Mouse (Mus musculus) bone marrow macrophage, adult 2 months (primary cell): ENCODE measurements around the gene Slc39a1. TPM values are rescaled to one million over a fixed set of nuclear protein-coding genes. Genes with fewer than 3 reads are reported as not detected.

Experiments
- H3K27ac ChIP-seq: 2 replicates; pipeline ENCODE4 v1.5.1; 2012; ENCODE audit warnings: low read depth, low read length; ENCODE audit not compliant: insufficient read depth
- H3K4me1 ChIP-seq: 2 replicates; pipeline ENCODE4 v1.6.1; 2012; ENCODE audit warnings: low read length; ENCODE audit not compliant: control insufficient read depth, insufficient read depth
- H3K4me3 ChIP-seq: 2 replicates; pipeline ENCODE4 v1.5.1; 2012; ENCODE audit warnings: mild to moderate bottlenecking, low read length, moderate library complexity; ENCODE audit not compliant: insufficient read depth
- CTCF ChIP-seq: IDR thresholded peaks from 2 replicates; pipeline ENCODE4 v1.5.1; 2012; ENCODE audit warnings: low read depth, mild to moderate bottlenecking, low read length, moderate library complexity
- POLR2A ChIP-seq: IDR thresholded peaks from 2 replicates; pipeline ENCODE4 v1.6.1; 2012; ENCODE audit warnings: mild to moderate bottlenecking, low read depth, low read length, borderline replicate concordance
- polyA plus RNA-seq: library from polyadenylated mRNA; stranded (reverse); fragments of >200 nt; gene quantifications from 2 replicates; pipeline ENCODE4 v1.2.4, GENCODE M21; 2012; ENCODE audit not compliant: missing spikeins, insufficient read depth, insufficient read length

Slc39a1 gene
- polyA plus RNA-seq, 1 experiment: 155 TPM

DNA sequence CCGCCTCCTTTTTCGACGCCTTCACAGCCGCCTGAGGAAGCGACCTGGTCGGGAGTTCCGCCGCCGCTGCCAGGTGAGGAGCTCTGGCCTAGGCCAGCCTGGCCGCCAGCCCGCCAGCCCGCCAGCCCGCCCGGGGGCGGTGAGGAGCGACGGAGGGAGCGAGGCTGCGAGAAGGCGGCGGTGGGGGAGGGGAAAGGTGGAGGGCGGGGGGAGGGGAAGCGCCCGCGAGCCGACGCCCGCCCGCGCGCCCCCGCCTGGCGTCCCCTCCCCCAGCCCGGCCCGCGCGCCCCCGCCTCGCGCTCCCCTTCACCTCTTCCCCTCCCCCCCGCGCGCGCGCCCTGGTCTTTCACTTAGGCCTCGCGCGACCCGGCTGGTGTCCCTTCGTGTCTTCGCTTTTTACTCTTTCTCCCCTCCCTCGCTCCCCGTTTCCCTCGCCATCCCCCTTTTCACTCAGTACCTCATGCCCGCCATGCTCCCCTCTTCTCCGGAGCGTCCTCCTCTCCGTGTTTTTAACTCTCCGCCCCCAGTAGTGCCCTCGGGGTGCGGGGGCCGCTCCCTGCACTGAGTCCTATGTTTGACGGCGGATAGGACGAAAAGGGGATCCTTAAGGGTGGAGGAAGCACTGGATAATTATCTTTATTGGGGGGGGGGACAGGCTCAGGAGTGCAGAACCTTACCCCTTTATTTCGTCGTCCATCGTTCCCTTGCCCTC is 45.5 kb downstream of the Slc39a1 start:
- peaks cover 26% of the 10 kb centered on the region for H3K4me1 ChIP-seq
- peak overlapping the region; percentile 80 for H3K4me3 ChIP-seq
- TF ChIP-seq POLR2A: no peak
- peak overlapping the region; percentile 76 for H3K27ac ChIP-seq

DNA sequence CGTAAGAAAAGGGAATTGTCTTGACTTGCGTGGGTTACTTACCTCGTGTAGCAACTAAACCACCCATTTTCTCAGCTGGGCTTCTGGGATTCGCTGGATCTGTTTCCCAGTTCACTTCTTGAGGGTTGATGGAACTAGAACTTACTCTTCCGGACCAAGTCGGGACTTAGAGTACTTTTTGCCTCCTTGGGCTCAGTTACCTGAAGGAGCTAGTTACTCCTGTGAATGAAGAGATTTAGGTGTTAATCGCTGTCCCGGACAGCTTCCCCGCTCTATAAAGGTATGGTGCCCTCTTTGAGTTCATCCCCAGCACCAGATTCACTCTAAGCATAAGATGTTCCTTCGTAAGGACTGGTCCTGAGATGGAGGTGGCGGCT is 46.1 kb downstream of the Slc39a1 start:
- Histone ChIP-seq H3K4me1 (peaks cover 26% of the 10 kb centered on the region), H3K27ac (peak overlapping the region; percentile 59), H3K4me3 (peak overlapping the region; percentile 80)
- TF ChIP-seq POLR2A: no peak
- TF ChIP-seq CTCF: no peak

DNA sequence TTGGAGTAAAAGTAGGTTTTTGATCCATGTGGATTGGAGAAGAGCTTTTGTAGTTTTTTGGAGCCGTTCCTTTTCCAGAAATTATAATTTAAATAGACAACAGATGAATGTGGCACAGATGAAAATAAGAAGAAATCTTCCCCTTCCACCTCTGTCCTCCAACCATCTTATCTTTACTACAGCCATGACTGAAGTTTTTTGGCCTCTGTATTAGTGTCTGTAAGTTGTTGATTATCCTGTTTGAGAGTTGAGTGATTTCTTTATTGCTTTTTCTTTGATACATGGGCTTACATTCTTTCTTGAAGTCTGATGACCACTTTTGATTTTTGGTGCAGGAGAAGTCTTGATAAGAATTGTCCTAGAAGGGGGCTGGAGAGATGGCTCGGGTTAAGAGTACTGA is 46.7 kb downstream of the Slc39a1 start:
- Histone ChIP-seq H3K4me1 (peaks cover 26% of the 10 kb centered on the region), H3K4me3 (no peak overlapping the region), H3K27ac (no peak overlapping the region)
- TF ChIP-seq POLR2A: no peak
- TF ChIP-seq CTCF: no peak

Other genes starting within 250 kb of the Slc39a1 start
- 96.5 and 113 TPM in 2 replicates for gene Hax1, start 249.4 kb upstream of the Slc39a1 start, polyA plus RNA-seq
- gene 4933434E20Rik, start 196.5 kb upstream of the Slc39a1 start, polyA plus RNA-seq: 84.4 and 85.5 TPM in 2 replicates
- 200 and 228 TPM in 2 replicates for gene Ubap2l, start 195.5 kb upstream of the Slc39a1 start, polyA plus RNA-seq
- gene Tpm3, start 175.5 kb upstream of the Slc39a1 start, polyA plus RNA-seq: 739 and 786 TPM in 2 replicates
- gene Nup210l, start 144.0 kb upstream of the Slc39a1 start, polyA plus RNA-seq: 0.28 and 0.69 TPM in 2 replicates
- gene Rps27, start 34.5 kb upstream of the Slc39a1 start, polyA plus RNA-seq: 946 and 1,891 TPM in 2 replicates
- gene Rab13, start 34.5 kb upstream of the Slc39a1 start, polyA plus RNA-seq: 19.0 and 23.2 TPM in 2 replicates
- gene Jtb, start 16.6 kb upstream of the Slc39a1 start, polyA plus RNA-seq: 64.5 and 67.9 TPM in 2 replicates
- 1.3 and 2.9 TPM in 2 replicates for gene Creb3l4, start 4.7 kb upstream of the Slc39a1 start, polyA plus RNA-seq
- gene Crtc2, start 6.0 kb downstream of the Slc39a1 start, polyA plus RNA-seq: 45.5 and 56.9 TPM in 2 replicates
- gene Dennd4b, start 17.0 kb downstream of the Slc39a1 start, polyA plus RNA-seq: 47.7 and 52.9 TPM in 2 replicates
- gene Gatad2b, start 45.0 kb downstream of the Slc39a1 start, polyA plus RNA-seq: 45.6 and 48.2 TPM in 2 replicates
- gene Slc27a3, start 141.8 kb downstream of the Slc39a1 start, polyA plus RNA-seq: 0.72 and 0.83 TPM in 2 replicates
- gene Ints3, start 185.4 kb downstream of the Slc39a1 start, polyA plus RNA-seq: 18.9 and 20.4 TPM in 2 replicates
- gene Npr1, start 217.7 kb downstream of the Slc39a1 start, polyA plus RNA-seq: 0.17 and 0.89 TPM in 2 replicates
- gene Ilf2, start 228.0 kb downstream of the Slc39a1 start, polyA plus RNA-seq: 29.3 and 29.8 TPM in 2 replicates
- 96.6 and 101 TPM in 2 replicates for gene Snapin, start 242.9 kb downstream of the Slc39a1 start, polyA plus RNA-seq